Mouse (Mus musculus): Measurements from ENCODE around the gene Zpld1.

GRCm38 (mm10) chr16:55185370-55185769, 112.4 kb downstream of the Zpld1 start:
- TF ChIP-seq CTCF (IDR thresholded peaks at IDR 0.05; ENCODE audit: control insufficient read depth, insufficient read depth, insufficient read length) (no peak), MAX (IDR thresholded peaks at IDR 0.05) (no peak)
